Mouse (Mus musculus) fat pad, adult 2 months (tissue): ENCODE data around the gene Slc22a14.
"Not testable (repeated sequence)": the region's sequence is repeated elsewhere in the genome, so short reads cannot be mapped to it uniquely, and the experiment has no call there.

Source experiments
- DNase-seq: peaks from one replicate; pipeline ENCODE4 v3.0.0-alpha.2; 2011; ENCODE audit warnings: low read depth, low spot score; ENCODE audit errors: extremely low read depth

Slc22a14 gene

DNA sequence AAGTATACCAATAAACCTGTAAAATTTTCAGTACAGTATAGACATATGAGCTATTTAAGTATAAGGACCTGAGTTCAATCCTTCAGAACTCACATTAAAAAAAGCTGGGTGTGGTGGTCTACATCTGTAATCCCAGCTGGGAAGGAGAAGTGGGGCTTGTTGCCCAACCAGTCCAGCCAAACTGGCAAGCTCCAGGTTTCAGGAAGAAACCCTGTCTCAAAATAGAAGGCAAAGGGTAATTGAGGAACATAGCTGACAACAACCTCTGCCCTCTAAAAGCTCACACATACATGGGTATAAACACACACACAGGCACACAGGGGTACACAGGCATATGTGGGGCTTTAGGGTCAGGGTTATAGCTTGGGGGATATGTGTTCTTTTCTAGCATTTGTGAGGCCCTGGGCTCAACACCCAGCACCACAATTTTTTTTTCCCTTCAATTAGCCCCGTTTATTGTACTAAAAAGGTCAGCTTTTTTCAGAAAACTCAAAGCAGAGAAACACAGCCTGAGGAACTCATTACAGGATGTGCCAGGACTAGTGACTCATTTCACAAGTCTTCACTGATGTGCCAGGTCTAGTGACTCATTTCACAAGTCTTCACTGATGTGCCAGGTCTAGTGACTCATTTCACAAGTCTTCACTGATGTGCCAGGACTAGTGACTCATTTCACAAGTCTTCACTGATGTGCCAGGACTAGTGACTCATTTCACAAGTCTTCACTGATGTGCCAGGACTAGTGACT is 99.8 kb downstream of the Slc22a14 start:
- DNase-seq = peak; percentile 10

DNA sequence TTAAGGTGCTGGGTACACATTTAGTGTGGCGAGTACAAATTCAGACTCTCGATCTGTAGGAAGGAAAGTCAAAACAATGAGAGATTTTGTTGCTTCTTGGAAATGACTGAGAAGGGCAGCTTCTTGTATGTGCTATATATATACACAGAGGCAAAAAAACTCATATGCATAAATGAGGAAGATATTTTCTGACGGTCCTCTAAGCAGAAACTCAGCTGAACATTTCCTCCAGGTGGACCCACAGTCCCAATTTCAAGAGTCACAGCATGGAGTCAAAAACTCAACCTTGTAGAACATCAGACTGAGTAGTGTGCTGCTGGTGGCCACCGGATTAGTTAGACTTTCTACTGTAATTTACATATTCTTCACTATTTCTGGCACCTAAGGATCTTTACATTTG is 102.3 kb downstream of the Slc22a14 start:
- no peak for DNase-seq

- no peak for DNase-seq
Observed at GRCm38 (mm10) chr9:119260825-119261224, 104.5 kb downstream of the Slc22a14 start.

GRCm38 (mm10) chr9:119258785-119259184 is 106.6 kb downstream of the Slc22a14 start:
- DNase-seq = no peak

GRCm38 (mm10) chr9:119258128-119258527 is 107.2 kb downstream of the Slc22a14 start:
- DNase-seq = no peak

DNA sequence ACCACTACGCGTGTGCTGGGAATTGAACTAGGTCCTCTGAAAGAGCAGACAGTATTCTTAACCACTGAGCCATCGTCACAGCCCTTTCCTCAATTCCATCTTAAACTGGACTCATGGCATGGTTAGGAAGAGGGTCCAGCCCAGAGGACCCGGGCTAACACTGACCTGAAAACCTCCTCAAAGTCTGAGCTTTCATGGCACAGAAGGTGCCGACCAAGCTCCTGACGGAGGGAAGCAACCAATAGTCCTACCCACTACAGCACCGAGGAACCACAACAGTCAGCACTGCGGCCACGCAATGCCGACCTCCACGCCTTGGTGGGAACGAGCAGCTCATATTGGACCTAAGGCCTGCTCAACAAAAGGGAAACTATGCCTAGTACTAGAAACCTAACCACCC is 109.2 kb downstream of the Slc22a14 start:
- DNase-seq = no peak

DNA sequence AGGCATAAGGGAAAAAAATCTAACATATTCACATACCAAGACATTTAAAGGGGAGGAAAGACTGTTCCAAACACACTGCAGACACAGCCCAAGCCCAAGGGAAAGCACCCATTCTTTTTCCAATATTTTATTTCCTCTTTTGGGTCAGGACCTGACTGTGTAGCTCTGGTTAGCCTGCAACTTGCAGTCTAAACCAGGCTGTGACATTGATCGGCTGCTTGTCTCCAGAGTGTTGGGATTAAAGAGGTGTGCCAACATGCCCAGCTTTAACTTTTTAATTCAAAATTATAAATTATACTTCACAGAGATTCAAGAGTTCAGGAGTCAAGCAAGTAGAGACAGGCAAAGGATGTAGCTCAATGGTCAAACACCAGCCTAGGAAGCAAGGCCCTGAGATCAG is 110.3 kb downstream of the Slc22a14 start:
- no peak for DNase-seq

DNA sequence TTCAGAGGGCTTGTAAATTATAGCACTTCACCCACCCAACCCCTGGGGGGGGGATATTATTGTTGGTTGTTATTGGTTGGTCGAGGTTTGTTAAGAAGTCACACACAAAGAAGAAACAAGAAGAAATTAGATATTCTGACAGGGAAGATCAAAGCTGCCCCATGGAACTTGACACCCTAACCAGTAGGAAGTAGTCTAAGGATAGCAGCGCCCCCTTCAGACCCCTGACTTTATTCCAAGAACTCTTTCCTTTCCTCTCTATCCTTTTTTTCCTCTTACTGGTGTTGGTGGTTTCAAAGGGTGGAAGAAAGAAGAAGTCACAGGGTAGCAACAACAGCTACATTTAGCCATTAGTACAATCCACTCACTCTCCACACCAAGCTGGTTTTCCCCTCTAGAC is 111.2 kb downstream of the Slc22a14 start:
- no peak for DNase-seq

- DNase-seq = no peak
Observed at GRCm38 (mm10) chr9:119247996-119248395, 117.4 kb downstream of the Slc22a14 start.

DNA sequence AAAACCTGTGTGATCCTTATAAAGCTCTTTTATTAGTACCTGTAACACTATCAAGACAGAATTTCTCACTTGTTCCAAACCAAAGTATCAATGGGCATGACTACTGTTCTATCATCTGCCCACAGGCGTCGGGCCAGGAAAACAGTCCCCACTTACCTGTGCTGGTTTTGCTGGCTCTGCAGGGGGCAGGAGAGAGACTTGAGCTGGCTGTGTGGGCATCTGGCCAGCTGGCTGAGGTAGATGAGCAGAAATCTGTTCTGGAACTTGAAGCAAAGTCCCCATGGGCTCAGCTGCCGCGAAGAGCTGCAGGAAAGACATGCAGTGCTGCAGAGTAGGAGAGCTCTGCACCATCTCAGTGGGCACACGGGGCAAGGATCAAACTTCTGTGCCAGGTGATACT is 118.5 kb downstream of the Slc22a14 start:
- peak; percentile 14 for DNase-seq

DNA sequence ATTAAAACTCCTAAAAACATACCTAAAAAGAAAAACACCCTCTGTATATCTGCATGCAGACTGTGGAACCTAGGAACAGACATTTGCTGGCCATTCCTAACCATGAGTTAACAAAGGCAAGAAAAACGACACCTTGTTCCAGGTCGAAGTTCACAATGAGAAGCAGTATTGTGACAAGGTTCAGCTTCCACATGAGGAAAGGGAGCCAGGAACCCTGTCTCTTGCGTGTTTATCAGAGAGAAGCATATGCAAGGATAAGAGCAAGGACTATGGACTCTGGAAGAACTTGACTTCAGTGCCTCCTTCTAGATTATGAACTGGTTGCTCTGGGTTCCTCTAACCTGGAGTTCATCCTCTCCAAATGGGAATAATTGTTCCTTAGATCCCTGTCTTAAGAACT is 121.4 kb downstream of the Slc22a14 start:
- DNase-seq = no peak

- no peak for DNase-seq
Observed at GRCm38 (mm10) chr9:119241169-119241865, 124.0 kb downstream of the Slc22a14 start.

GRCm38 (mm10) chr9:119240286-119240997 is 124.9 kb downstream of the Slc22a14 start:
- DNase-seq = no peak

- DNase-seq = no peak
Observed at GRCm38 (mm10) chr9:119239274-119239673, 126.1 kb downstream of the Slc22a14 start.

- DNase-seq = no peak
Observed at GRCm38 (mm10) chr9:119238796-119239195, 126.6 kb downstream of the Slc22a14 start.

DNA sequence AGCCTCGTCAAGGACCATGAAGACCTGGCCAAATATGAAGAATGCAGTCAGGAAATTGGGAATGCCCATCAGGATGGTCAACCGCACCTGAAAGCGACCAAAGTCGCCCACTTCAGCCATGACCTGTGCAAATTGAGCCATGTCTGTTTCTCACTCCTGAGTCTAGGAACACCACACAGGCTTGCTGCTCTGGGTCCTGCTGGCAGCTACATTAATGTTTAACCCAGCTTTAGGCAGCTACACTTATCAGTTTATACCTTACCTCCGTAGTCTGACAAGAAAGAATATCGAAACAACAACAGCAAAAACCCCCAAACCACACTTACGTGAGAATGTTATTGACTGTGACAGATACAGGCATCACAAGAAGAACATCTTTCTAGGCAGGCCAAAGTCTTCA is 133.8 kb downstream of the Slc22a14 start:
- no peak for DNase-seq

- DNase-seq = no peak
Observed at GRCm38 (mm10) chr9:119230829-119231228, 134.5 kb downstream of the Slc22a14 start.

DNA sequence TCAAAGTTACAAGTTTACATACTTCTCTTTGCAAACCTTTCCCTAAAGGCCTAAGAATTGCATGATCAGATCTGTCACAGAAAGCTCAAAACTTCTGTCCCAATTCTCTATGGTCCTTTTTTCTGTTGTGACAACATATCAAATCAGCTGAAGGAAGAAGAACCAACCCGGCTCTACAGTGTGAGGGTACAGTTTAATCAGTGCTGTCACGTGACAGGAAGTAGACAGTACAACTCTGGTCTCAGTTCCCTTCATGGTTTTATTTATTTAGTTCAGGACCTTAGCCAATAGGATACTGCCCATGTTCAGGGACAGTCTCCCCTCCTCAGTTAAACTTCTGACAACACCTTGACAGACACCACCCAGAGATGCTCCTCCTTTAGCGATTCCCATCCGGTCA is 145.1 kb downstream of the Slc22a14 start:
- DNase-seq = no peak

DNA sequence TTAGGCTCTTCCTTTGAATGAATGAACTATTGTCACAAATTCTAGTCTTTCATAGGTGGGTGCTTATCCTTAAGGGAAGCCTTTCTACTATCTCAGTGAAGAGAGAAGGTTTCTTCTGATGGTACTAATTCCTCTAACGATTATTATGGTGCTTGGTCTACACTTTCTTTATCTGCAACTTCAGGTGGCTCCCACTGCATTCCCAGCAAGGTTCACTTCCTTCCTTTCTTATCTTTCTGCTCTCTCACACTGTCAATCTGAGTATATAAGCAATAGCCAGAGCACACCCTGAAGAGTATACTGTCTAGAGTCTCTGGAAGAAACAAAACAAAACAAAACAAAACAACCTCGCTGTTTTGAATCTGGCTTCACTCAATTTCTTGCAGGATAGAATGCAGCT is 145.7 kb downstream of the Slc22a14 start:
- DNase-seq = no peak

GRCm38 (mm10) chr9:119215341-119215740 is 150.0 kb downstream of the Slc22a14 start:
- DNase-seq = not testable (repeated sequence)

GRCm38 (mm10) chr9:119214601-119215000 is 150.8 kb downstream of the Slc22a14 start:
- DNase-seq = no peak

GRCm38 (mm10) chr9:119212996-119213395 is 152.4 kb downstream of the Slc22a14 start:
- DNase-seq = no peak
